Mouse (Mus musculus): Measurements from ENCODE around the gene Cog8.
"Not testable (repeated sequence)": the region's sequence is repeated elsewhere in the genome, so short reads cannot be mapped to it uniquely, and the experiment has no call there.

Gene Cog8

GRCm38 (mm10) chr8:107045478-107045877 is 11.0 kb downstream of the Cog8 start:
- DNase-seq (ENCODE audit: low read depth, low spot score) = no peak

GRCm38 (mm10) chr8:107040632-107041031 is 15.9 kb downstream of the Cog8 start:
- DNase-seq (ENCODE audit: low read depth, low spot score) = no peak

- DNase-seq (ENCODE audit: low read depth, low spot score) = no peak
These were observed 19.9 kb downstream of the Cog8 start for GRCm38 (mm10) chr8:107036626-107037025.

GRCm38 (mm10) chr8:107035641-107036040 is 20.8 kb downstream of the Cog8 start:
- DNase-seq (ENCODE audit: low read depth, low spot score) = no peak

- DNase-seq (ENCODE audit: low read depth, low spot score) = not testable (repeated sequence)
These were observed 22.9 kb downstream of the Cog8 start for GRCm38 (mm10) chr8:107033609-107034008.

GRCm38 (mm10) chr8:107031577-107032090 is 24.9 kb downstream of the Cog8 start:
- DNase-seq (ENCODE audit: low read depth, low spot score) = no peak

- DNase-seq (ENCODE audit: low read depth, low spot score) = peak; percentile 85
These were observed 25.6 kb downstream of the Cog8 start, which contains the start of gene Vps4a for GRCm38 (mm10) chr8:107030650-107031576. TSS of gene Vps4a (plus strand) at chr8:107031222.

GRCm38 (mm10) chr8:107030058-107030457 is 26.4 kb downstream of the Cog8 start:
- no peak for DNase-seq (ENCODE audit: low read depth, low spot score)

GRCm38 (mm10) chr8:107029310-107029709 is 27.2 kb downstream of the Cog8 start:
- DNase-seq (ENCODE audit: low read depth, low spot score) = no peak

GRCm38 (mm10) chr8:107023479-107023878 is 33.0 kb downstream of the Cog8 start:
- no peak for DNase-seq (ENCODE audit: low read depth, low spot score)

- DNase-seq (ENCODE audit: low read depth, low spot score) = no peak
These were observed 41.6 kb downstream of the Cog8 start for GRCm38 (mm10) chr8:107014915-107015314.

- DNase-seq (ENCODE audit: low read depth, low spot score) = no peak
These were observed 43.8 kb downstream of the Cog8 start for GRCm38 (mm10) chr8:107012666-107013065.

- DNase-seq (ENCODE audit: low read depth, low spot score) = no peak
These were observed 48.7 kb downstream of the Cog8 start for GRCm38 (mm10) chr8:107007795-107008194.

GRCm38 (mm10) chr8:107002532-107002931 is 54.0 kb downstream of the Cog8 start:
- peak; percentile 68 for DNase-seq (ENCODE audit: low read depth, low spot score)

GRCm38 (mm10) chr8:106999068-106999467 is 57.4 kb downstream of the Cog8 start:
- no peak for DNase-seq (ENCODE audit: low read depth, low spot score)

GRCm38 (mm10) chr8:106997416-106997815 is 59.1 kb downstream of the Cog8 start:
- no peak for DNase-seq (ENCODE audit: low read depth, low spot score)

GRCm38 (mm10) chr8:106996339-106996738 is 60.1 kb downstream of the Cog8 start:
- DNase-seq (ENCODE audit: low read depth, low spot score) = not testable (repeated sequence)
